Mouse (Mus musculus): ENCODE data around the gene Ccng2. TPM values are rescaled to one million over a fixed set of nuclear protein-coding genes. Genes with fewer than 3 reads are reported as not detected.

Gene Ccng2
- total RNA-seq, 2 experiments from 2014 or later: 26.9 to 28.7 TPM

DNA sequence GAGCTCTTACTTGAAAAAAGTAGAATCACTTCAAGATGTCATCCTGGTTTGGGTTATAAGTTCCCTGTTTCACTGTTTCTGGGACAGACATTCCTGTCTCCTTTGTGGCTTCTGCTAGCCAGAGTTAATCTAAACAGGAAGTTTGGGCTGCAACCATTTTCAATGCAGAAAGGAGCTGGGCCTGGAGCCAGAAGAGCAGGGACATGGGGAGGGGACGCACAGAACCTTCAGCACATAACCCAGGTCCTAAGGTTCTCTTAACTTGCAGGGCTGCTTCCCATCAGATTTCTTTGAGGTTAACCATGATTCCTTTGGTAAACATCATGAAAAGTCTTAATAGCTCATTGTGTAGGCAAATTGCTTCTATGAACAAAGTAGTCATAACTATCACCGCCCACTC is 4.3 kb upstream of the Ccng2 start:
- no peak for DNase-seq (ENCODE audit: low spot score in 2 of 2)

DNA sequence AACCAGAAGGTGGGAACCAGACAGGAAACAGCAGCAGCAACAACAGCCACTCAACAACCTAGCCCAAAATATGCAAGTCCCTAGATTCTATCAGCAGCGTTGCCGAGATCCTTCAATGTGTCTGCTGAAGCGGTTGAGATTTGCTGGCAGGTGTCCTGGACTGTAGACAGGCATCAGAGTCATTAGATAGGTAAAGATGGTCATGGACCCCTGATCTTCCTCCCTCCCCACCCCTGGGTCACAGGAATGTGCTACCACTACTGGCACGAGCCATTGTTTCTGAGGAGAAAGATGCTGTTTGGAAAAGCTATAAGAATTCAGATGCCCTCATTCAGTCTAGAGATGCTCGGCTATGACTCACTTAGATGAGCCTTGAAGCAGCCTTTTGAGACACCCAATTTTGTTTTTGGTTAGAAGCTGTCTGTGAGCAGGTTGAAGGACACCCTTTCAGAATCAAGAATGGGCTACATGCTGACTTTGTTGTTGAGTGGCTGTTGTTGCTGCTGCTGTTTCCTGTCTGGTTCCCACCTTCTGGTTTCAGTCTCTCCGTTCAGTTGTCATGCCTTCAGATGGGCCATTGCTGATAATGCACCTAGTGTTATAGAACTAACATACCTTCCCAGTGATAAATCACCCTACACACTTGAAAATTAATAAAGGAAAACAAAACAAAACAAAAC is 3.5 kb upstream of the Ccng2 start:
- no peak for DNase-seq (ENCODE audit: low spot score in 2 of 2)

DNA sequence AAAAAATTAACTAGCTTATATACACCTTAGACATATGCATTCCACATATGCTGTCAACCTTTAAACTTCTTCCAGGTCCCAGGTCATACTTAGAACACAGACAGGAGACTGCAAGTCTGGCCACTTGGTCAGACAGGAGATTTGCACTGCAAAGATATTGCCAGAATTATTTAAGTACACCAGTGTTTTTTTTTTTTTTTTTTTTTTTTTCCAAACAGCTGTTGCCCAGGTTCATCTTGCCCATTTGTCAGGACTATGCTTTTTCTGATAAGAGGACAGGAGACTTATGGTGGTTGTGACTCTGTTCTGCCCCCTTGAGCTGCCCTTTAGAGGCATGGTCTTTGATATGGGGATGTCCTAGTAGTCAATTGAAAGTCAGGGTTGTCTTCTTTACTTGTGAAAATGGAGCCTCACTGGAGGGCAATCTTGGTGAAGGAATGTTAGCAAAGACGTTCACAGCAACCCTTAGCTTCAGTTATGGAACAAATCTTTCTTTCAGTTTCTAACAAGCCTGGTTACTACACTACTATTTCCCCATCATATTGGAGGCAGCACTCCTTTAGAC is 2.8 kb upstream of the Ccng2 start:
- no peak for DNase-seq (ENCODE audit: low spot score in 2 of 2)

DNA sequence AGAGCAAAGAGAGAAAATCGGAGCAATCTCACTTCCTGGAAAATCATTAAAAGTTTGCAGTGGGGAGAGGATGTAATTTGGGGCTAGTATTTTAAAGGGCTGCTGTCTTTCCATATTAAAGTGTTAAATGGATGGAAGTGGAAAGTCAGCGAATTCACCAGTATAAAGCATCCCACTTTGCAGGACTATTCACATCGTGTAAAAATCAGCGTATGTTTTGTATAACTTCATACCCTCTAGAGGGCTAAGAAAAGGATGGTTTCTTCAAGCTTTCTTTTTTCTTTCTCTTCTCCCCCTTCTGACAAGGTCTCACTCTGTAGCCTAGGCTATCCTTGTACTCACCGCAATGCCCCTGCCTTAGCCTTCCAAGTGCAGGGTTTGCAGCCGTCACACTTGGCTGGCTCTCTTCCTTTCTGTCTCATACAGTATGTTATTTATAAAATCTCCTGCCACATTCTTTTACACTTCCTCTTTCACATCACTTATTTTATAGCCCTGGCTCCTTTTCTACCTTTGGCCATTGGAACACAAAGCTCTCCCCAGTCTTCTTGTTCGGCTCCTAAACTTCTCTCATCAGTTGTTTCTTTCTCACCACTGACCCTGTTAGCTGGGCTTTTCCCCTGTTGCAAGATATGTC is 1.8 kb upstream of the Ccng2 start:
- no peak for DNase-seq (ENCODE audit: low spot score in 2 of 2)

DNA sequence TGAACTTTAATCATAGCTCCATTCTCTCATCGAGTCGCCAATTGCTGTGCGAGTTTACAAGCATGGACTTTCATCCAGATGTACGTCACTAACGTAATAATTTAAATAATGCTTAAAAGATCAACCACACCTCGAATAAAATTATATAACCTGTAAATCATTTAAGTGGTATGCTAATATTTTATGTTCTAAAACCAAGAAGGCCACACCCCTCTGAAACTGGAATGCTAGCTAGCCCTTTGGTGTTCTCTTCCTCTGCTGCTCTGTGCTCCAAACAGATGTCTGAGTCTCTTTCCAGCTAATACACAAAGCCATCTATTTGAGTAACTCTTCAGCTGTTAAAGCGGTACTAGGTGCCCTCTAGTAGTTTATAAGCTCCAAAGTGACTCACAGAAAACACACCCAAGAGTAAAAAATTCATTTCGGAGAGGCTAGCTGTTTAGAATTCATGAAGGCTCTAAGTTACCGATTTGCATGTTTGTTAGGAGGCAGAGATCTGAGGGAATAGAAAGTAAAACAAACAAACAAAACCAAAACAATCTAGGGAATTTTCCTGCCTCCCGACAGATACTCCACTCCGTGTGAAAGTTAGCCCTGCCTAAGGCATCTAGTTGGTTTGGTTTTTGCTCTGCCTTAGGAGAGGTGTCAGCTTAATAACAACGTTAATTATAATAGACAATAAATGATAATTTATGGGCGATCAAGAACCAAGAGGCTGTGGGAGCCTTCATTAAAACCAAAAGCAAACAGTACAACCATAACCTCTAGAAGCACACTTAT is 1.1 kb upstream of the Ccng2 start:
- no peak for DNase-seq (ENCODE audit: low spot score in 2 of 2)

DNA sequence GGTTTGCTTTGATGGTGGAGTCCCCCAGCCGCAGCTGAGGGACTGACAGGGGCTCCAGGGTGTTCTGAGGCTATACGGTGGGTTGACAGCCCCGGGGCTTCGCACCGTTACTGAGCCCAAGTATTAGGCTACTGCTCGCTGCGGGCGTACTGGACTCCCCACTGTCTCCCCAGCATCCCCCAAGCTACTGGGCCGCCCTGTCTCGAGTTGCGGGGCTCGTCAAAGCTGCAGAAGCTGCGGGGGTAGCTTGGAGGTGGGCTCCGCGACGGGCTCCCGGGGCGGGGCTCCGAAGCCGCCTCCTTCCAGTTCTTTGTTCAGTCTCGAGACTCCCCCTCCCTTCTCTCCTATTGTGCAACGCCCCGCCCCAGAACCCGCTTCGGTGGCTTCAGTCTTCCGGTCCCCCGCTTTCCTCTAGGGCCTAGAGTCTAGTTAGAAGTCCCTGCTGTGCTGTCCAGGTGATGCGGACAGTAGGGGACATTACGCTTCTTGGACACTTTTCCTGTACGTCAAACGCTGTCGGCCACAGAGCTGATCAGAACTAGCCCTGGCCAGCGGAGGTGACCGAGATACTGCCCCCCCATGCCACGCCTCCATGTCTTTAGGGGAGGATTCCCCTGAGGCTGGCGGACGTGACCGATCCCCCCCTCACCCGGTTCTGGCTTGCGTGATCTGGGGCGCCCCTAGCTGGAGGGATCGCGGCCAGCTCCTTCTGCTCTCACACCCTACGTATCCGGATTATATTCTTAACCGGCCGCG is 972 bp downstream of the Ccng2 start:
- peak; percentile 58 to 83 for DNase-seq (ENCODE audit: low spot score in 2 of 2)

DNA sequence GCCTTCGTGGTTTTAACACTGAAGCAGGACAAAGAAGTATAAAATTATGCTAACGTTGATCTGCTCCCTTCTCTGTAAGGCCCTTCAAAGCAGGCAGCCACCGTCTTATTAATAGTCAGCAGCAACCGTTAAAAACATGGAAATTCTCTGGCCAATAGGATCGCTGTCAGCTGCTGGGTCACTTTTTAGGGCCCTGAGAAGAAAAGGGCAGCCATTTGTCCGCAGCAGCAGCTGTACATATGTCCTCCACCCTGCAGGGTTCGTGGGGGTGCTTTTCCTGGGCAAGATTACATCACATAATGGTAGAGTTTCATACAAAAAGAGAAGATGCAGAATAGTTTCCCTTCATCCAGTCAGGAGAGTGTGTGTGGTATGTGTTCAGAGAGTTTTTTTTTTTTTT is 3.0 kb downstream of the Ccng2 start:
- no peak for DNase-seq (ENCODE audit: low spot score in 2 of 2)

DNA sequence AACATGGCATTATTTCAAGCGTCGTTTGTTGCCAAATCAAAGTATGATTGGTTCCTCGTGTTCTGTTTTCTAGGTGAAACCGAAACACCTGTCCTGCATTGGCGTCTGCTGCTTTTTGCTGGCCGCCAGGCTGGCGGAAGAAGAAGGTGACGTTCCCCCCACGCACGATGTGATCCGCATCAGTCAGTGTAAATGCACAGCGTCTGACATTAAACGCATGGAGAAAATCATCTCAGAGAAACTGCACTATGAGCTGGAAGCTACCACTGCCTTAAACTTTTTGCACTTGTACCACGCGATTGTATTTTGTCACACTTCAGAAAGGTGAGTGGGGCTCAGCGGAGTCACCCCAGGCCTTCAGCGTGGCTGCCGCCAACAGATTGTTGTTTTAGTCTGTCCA is 3.7 kb downstream of the Ccng2 start:
- no peak for DNase-seq (ENCODE audit: low spot score in 2 of 2)

DNA sequence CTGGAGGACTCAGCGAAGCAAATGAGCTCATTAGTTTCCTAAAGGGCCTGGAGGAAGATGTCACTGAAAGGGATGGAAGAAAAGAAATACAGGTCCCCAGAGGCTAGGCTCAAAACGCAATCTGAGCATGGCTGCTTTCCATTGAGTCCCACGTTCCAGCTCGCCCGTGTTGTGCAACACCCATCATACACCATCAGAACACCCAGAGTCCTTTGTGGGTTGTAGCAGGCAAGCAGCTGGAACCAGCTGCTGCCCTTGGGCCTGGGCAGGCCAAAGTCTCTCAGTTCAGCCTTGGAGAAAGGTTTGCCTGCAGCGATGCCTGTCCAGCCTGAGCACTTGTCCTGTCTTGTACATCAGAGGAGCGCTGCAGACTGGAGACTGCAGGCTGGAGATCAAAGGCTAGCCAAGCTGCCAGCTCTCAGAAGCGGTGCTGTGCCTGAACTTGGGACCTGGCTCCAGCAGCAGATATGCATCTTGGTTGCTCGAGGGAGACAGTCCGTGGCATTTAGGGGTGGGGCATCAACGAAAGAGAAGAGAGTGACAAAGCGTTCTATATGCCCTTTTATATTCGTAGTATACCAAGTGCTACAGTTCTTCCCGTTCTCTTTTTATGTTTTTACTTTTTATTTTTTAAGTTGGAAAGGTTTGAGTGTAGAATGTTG is 15.5 kb downstream of the Ccng2 start:
- DNase-seq (ENCODE audit: low spot score in 2 of 2): peak in 1 of 2 experiments; percentile 43

DNA sequence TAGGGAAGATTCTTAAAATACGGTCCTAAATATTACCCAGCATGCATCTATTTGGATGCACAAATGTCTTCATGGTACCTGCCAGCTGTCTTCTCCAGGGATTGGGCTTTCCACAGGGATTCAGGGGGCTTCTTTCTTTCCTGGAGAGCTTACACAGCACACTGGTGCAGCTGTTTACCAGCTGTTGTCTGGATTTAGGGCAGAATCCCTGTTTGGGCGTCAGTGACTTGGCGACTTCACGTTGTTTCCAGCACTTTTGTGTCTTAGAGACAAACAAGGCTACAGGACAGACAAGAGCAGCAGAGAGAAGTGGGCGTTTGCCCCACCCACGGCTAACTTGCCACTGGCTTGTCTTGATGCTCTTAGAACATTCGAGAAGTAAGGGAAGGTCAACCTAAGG is 16.1 kb downstream of the Ccng2 start:
- peak in 1 of 2 experiments; percentile 28 for DNase-seq (ENCODE audit: low spot score in 2 of 2)

DNA sequence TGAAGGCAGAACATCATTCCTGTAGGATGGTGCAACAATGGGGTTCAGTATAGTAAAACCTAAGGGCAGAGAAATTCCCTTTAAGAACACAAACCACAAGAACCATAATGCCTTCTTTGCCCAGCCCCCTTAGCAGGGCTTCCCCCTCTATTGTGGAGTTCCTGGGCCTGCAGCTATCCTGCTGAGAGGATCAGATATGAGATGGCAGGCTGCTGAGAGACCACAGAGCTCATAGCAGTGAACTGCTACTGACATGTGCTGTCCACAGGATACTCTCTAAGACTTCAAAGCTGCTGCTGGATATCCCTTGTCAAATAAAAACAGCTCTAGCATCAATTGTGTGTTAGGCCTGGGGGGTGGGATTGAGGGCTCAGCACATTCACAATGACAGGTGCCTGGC is 21.5 kb downstream of the Ccng2 start:
- no peak for DNase-seq (ENCODE audit: low spot score in 2 of 2)

DNA sequence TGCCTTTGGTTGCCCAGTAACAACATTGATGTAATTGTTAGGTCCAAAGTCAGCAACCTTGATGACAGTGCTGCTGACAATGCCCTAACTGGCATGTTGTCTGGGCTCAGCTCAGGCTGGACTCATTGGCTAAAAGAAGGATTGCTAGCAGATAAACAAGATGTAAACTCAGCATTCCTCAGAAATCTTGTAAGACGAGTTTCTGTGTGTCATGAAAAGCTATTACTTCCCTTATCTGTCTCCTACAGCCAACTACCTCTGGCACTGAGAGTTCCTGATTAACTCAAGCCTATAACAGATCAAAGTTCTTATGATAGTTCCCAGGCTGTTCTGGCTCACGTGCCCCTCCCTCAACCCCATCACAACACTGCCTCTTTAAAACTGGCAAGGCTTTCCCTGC is 23.2 kb downstream of the Ccng2 start:
- no peak for DNase-seq (ENCODE audit: low spot score in 2 of 2)

DNA sequence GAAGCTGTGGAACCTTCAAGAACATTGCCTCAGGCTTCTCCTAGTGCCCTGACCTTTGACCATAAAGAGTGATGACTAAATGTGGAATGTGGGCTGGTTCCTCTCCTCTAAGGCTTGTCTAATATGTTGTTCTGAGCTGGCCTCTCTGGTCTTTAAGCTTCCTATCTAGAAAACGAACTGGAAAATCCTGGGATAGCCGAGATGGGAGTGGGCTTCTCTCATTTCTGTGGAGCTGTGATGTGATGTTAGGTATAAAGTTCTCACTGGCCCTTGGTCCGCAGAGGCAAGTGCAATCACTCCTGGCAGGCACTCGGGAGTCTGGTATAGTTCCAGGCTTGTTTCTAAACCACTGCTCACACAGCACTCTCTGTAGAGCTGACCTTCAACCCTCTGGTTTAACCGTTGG is 29.3 kb downstream of the Ccng2 start:
- DNase-seq (ENCODE audit: low spot score in 2 of 2): no peak

DNA sequence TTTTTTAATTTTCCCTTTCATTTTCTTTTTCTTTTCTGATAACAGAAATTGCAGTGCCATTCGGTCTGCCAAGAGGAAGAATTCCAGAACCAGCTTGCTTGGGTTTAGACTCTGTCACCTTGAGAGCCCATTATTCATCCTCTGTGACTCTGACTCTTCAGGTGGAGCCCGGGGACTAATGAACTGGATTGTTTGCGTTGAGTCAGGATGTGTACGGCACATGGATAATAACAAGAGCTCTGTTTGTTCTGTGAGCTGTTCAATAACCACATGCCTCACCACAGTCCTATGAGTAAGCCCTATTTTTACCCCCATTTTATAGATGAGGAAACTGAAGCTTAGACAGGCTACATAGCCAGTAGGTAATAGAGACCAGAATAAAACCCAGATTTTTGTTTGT is 29.7 kb downstream of the Ccng2 start:
- DNase-seq (ENCODE audit: low spot score in 2 of 2): no peak

DNA sequence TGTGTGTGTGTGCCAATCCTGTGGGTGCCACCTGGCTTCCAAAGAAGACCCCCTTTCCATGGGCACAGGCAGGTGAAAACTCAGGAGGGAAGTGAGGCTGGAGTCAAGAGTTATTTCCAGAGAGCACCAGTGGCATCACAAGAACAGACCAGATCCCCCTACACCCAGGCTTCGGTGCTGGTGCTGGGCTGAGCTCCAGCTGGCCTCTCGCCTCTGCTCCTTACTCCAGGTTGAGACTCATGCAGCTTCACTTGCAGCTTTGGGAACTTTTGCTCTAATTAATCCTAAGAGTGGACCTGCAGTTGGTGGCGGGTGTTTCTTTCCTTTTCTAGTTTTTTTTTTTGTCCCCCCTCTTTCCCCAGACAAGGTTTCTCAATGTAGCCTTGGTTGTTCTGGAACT is 30.3 kb downstream of the Ccng2 start:
- DNase-seq (ENCODE audit: low spot score in 2 of 2): no peak

DNA sequence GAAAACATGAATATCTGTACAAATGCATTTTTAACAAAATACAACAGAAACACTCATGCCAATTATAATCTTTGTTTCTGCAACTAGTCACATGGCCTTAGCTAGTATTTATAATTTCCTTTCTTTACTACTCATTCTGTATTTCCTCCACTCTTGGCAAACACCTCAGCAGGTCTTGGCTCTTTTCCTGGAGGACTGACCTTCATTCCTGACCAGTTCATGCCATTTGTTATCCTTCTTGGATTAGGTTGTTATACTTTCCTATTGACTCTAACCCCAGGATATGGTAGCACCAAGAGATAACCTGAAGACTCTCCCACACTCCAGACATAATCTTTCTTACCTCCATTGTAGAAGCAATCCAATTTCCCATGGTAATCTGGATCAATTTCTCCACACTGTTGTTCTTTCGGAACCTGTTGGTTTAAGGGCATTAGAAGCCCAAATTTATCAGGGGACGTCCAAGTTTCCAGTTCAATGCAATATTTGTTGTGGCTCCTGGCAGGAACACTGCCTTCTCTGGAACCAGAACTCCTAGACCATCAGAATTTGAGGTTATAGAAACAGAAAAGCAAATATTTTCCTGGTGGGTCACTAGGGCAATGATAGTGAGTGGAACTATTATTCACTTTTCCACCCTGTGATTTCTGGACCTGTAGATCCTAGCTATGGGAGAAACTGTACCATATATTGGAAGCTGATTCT is 38.2 kb downstream of the Ccng2 start:
- DNase-seq (ENCODE audit: low spot score in 2 of 2): no peak

DNA sequence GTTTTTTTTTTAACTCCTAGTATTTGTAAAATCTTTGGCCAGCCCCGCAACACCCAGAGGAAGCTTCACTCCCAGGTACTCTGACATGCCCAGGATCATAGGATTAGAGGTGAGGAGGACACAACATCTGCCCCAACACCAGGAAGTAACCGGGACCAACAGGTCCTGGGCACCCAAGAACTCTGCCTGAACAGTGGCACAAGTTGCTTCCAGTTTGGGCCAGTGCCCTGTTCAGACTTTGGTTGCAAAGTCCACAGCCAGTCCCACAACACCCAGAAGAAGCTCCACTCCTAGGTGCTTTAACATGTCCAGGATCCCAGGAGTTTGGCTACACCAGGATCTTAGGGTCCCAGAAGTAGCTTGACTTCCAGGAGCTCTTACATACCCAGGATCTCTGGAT is 41.9 kb downstream of the Ccng2 start:
- DNase-seq (ENCODE audit: low spot score in 2 of 2): no peak

DNA sequence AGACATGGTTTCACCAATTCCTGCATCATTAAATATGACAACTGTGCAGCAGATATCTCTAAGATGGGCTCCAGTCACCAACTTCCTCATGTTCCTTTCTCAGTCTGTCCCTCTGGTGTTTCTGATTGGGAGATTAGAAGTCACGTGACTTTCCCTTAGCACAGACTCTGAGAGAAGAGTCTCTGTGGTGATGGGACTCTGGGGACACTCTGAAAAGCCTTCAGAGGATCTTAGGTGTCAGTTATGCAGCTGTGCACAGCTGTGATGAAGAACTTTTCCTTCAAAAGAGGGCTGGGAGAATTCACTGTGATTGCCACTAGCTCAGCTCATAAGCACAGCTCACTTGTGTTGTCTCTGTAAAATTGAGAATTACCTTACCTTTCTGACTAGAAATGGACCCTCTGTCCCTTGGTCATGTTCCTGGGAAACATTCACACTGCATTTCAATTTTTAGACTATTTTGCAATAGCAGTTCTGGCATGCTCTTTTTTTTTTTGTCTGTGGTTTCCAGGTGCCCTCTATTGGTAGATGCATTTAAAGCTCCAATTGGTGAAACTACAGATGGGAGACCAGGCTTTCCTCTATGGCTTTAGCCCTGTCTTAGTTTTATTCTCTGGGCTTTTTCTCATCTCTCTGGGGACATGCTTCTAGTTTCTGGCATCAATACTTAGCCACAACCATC is 56.4 kb downstream of the Ccng2 start:
- no peak for DNase-seq (ENCODE audit: low spot score in 2 of 2)

Measured in gastrocnemius, postnatal 4 days (tissue).